Comparison of ENCODE assay signal across 8 mouse cellular contexts in genomic region chrX:74269736-74270061, GRCm38 (mm10). TPM values are rescaled to one million over a fixed set of nuclear protein-coding genes. Genes with fewer than 3 reads are reported as not detected.
DNase-seq lines count a peak whose midpoint lies in the region; ATAC-seq and TF ChIP-seq lines count a peak whose summit lies in the region.

No protein-coding gene starts in this region.

- TF ChIP-seq CTCF in bone marrow macrophage, adult 2 months (IDR thresholded peaks at IDR 0.05; ENCODE audit: low read depth, low read length): no peak

- H3K36me3 ChIP-seq in heart, embryonic 14.5 days (ENCODE audit: control insufficient read depth, insufficient read depth, low read length): peaks cover 17% of the 10 kb centered on the region
- peaks cover 7% of the 10 kb centered on the region; the same call in 1 of the 2 replicates for H3K36me3 ChIP-seq in hindbrain, embryonic 13.5 days
- H3K36me3 ChIP-seq in midbrain, embryonic 12.5 days: 0 out of 2 replicates have a peak, but pooled peaks cover 3% of the 10 kb centered on the region

- H3K4me3 ChIP-seq in heart, embryonic 14.5 days (ENCODE audit: control insufficient read depth in 1 of 2, insufficient read depth in 1 of 2, low read depth in 1 of 2, low read length in 2 of 2): peak overlapping the region; percentile 44 to 58
- peak overlapping the region; percentile 48 for H3K4me3 ChIP-seq in bone marrow macrophage, adult 2 months (ENCODE audit: insufficient read depth, low read length)
- H3K4me3 ChIP-seq in hindbrain, embryonic 13.5 days: peak overlapping the region; percentile 57
- peak overlapping the region; percentile 60 for H3K4me3 ChIP-seq in midbrain, embryonic 12.5 days

- H3K4me2 ChIP-seq in heart, embryonic 14.5 days (ENCODE audit: low read length): peak overlapping the region; percentile 67
- H3K4me2 ChIP-seq in hindbrain, embryonic 13.5 days: peak overlapping the region; percentile 54
- peak overlapping the region; percentile 49 for H3K4me2 ChIP-seq in midbrain, embryonic 12.5 days (replicated peaks)

- intact Hi-C loops in heart, postnatal 36 days (cut with DNase I): loop anchor here (2.0 kb wide), 1 partner anchor 15 kb away; the partner anchor contains the start of gene Emd

- TF ChIP-seq POLR2A in bone marrow macrophage, adult 2 months (IDR thresholded peaks at IDR 0.05; ENCODE audit: borderline replicate concordance, low read depth, low read length): no peak

- no peaks in the 10 kb centered on the region for H3K9me3 ChIP-seq in heart, embryonic 14.5 days (ENCODE audit: control insufficient read depth, low read length)
- no peaks in the 10 kb centered on the region for H3K9me3 ChIP-seq in hindbrain, embryonic 13.5 days
- no peaks in the 10 kb centered on the region for H3K9me3 ChIP-seq in midbrain, embryonic 12.5 days

- DNase-seq in heart, postnatal 36 days: no peak
- DNase-seq in thymus, postnatal 36 days: no peak
- DNase-seq in urinary bladder, adult 2 months (ENCODE audit: low spot score): no peak
- no peak for DNase-seq in c-Kit-positive CD71-positive TER-119-positive erythroid progenitor cells, embryonic 14.5 days (ENCODE audit: low spot score)

- 0 out of 2 replicates have a peak, but pooled peaks have one; percentile 1 for ATAC-seq in heart, embryonic 14.5 days (ENCODE audit: insufficient number of reproducible peaks, insufficient read depth, low FRiP score, low read depth)
- ATAC-seq in hindbrain, embryonic 13.5 days (ENCODE audit: low FRiP score): peak; percentile 43
- ATAC-seq in midbrain, embryonic 12.5 days (ENCODE audit: low FRiP score, low read depth): no peak

- 31% methylated on average over 3 of the region's 3 CpGs for WGBS in heart, embryonic 14.5 days
- 20% methylated on average over 3 of the region's 3 CpGs for WGBS in hindbrain, embryonic 13.5 days
- 32% methylated on average over 3 of the region's 3 CpGs for WGBS in midbrain, embryonic 12.5 days

- no peaks in the 10 kb centered on the region; a peak in 1 of 4 replicates for H3K4me1 ChIP-seq in heart, embryonic 14.5 days (ENCODE audit: control insufficient read depth in 2 of 2, insufficient read depth in 2 of 2, low read length in 2 of 2)
- H3K4me1 ChIP-seq in bone marrow macrophage, adult 2 months (ENCODE audit: control insufficient read depth, insufficient read depth, low read length): peaks cover 5% of the 10 kb centered on the region
- peaks cover 10% of the 10 kb centered on the region for H3K4me1 ChIP-seq in hindbrain, embryonic 13.5 days (replicated peaks)
- 0 out of 2 replicates have a peak, but pooled peaks cover 6% of the 10 kb centered on the region for H3K4me1 ChIP-seq in midbrain, embryonic 12.5 days

- peak overlapping the region; percentile 94 to 99 for H3K27ac ChIP-seq in heart, embryonic 14.5 days (replicated peaks in 1 of 2; ENCODE audit: control insufficient read depth in 1 of 2, insufficient read depth in 1 of 2, low read depth in 2 of 2, low read length in 2 of 2)
- H3K27ac ChIP-seq in bone marrow macrophage, adult 2 months (ENCODE audit: insufficient read depth, low read depth, low read length): peak overlapping the region; percentile 86
- H3K27ac ChIP-seq in hindbrain, embryonic 13.5 days: peak overlapping the region; percentile 96
- H3K27ac ChIP-seq in midbrain, embryonic 12.5 days (replicated peaks): peak overlapping the region; percentile 92

- no peaks in the 10 kb centered on the region for H3K27me3 ChIP-seq in heart, embryonic 14.5 days (ENCODE audit: control insufficient read depth, insufficient read depth, low read length)
- no peaks in the 10 kb centered on the region for H3K27me3 ChIP-seq in hindbrain, embryonic 13.5 days
- no peaks in the 10 kb centered on the region for H3K27me3 ChIP-seq in midbrain, embryonic 12.5 days

- peak overlapping the region; percentile 74 for H3K9ac ChIP-seq in heart, embryonic 14.5 days (ENCODE audit: low read length)
- H3K9ac ChIP-seq in hindbrain, embryonic 13.5 days: peak overlapping the region; percentile 70
- peak overlapping the region; percentile 58; the same call in 1 of the 2 replicates for H3K9ac ChIP-seq in midbrain, embryonic 12.5 days (replicated peaks)

RNA-seq across cellular contexts. Expression of gene Rpl10, which starts 0.9 kb away (rescaled TPM):
- polyA plus RNA-seq in heart, embryonic 14.5 days (2014; fragmentation: Nextera tagmentation; extraction: Ambion mirVana): 455 and 540 TPM in 2 replicates
- 100 to 1,000 TPM; 178 to 213 TPM for total RNA-seq in heart, postnatal 36 days (2021)
- polyA plus RNA-seq in bone marrow macrophage, adult 2 months (2012; ENCODE audit: insufficient read depth, insufficient read length, missing spikeins): 136 and 172 TPM in 2 replicates
- 532 and 538 TPM in 2 replicates for polyA plus RNA-seq in hindbrain, embryonic 13.5 days (2015; fragmentation: Nextera tagmentation; extraction: Ambion mirVana)
- 521 and 544 TPM in 2 replicates for polyA plus RNA-seq in midbrain, embryonic 12.5 days (2016; fragmentation: Nextera tagmentation; extraction: Ambion mirVana)
- 2,380 and 2,941 TPM in 2 replicates for polyA plus RNA-seq in urinary bladder, adult 2 months (2012; rRNA removed)

RNA-seq across cellular contexts. Expression of gene Taz, which starts 12.0 kb away (rescaled TPM):
- polyA plus RNA-seq in heart, embryonic 14.5 days (2014; fragmentation: Nextera tagmentation; extraction: Ambion mirVana): 59.5 and 64.5 TPM in 2 replicates
- 10 to 100 TPM; 48.4 to 51.9 TPM for total RNA-seq in heart, postnatal 36 days (2021)
- 74.6 and 79.4 TPM in 2 replicates for polyA plus RNA-seq in bone marrow macrophage, adult 2 months (2012; ENCODE audit: insufficient read depth, insufficient read length, missing spikeins)
- polyA plus RNA-seq in hindbrain, embryonic 13.5 days (2015; fragmentation: Nextera tagmentation; extraction: Ambion mirVana): 86.8 and 91.5 TPM in 2 replicates
- polyA plus RNA-seq in midbrain, embryonic 12.5 days (2016; fragmentation: Nextera tagmentation; extraction: Ambion mirVana): 88.4 and 92.9 TPM in 2 replicates
- 106 and 145 TPM in 2 replicates for polyA plus RNA-seq in urinary bladder, adult 2 months (2012; rRNA removed)

RNA-seq across cellular contexts. Expression of gene Dnase1l1, which starts 12.4 kb away (rescaled TPM):
- 15.2 and 17.3 TPM in 2 replicates for polyA plus RNA-seq in heart, embryonic 14.5 days (2014; fragmentation: Nextera tagmentation; extraction: Ambion mirVana)
- 10 to 100 TPM; 16.1 to 20.6 TPM for total RNA-seq in heart, postnatal 36 days (2021)
- polyA plus RNA-seq in bone marrow macrophage, adult 2 months (2012; ENCODE audit: insufficient read depth, insufficient read length, missing spikeins): 274 and 292 TPM in 2 replicates
- polyA plus RNA-seq in hindbrain, embryonic 13.5 days (2015; fragmentation: Nextera tagmentation; extraction: Ambion mirVana): 3.6 and 5.2 TPM in 2 replicates
- polyA plus RNA-seq in midbrain, embryonic 12.5 days (2016; fragmentation: Nextera tagmentation; extraction: Ambion mirVana): 4.6 and 5.3 TPM in 2 replicates
- polyA plus RNA-seq in urinary bladder, adult 2 months (2012; rRNA removed): 36.1 and 44.7 TPM in 2 replicates

RNA-seq across cellular contexts. Expression of gene Emd, which starts 15.2 kb away (rescaled TPM):
- polyA plus RNA-seq in heart, embryonic 14.5 days (2014; fragmentation: Nextera tagmentation; extraction: Ambion mirVana): 13.9 and 17.8 TPM in 2 replicates
- total RNA-seq in heart, postnatal 36 days (2021): 10 to 100 TPM; 28.2 to 34.0 TPM
- polyA plus RNA-seq in bone marrow macrophage, adult 2 months (2012; ENCODE audit: insufficient read depth, insufficient read length, missing spikeins): 61.4 and 66.9 TPM in 2 replicates
- 16.9 and 18.3 TPM in 2 replicates for polyA plus RNA-seq in hindbrain, embryonic 13.5 days (2015; fragmentation: Nextera tagmentation; extraction: Ambion mirVana)
- polyA plus RNA-seq in midbrain, embryonic 12.5 days (2016; fragmentation: Nextera tagmentation; extraction: Ambion mirVana): 15.4 and 18.9 TPM in 2 replicates
- 92.6 and 98.0 TPM in 2 replicates for polyA plus RNA-seq in urinary bladder, adult 2 months (2012; rRNA removed)

RNA-seq across cellular contexts. Expression of gene Flna, which starts 20.1 kb away (rescaled TPM):
- polyA plus RNA-seq in heart, embryonic 14.5 days (2014; fragmentation: Nextera tagmentation; extraction: Ambion mirVana): 150 and 157 TPM in 2 replicates
- 10 to 100 TPM; 88.3 to 97.0 TPM for total RNA-seq in heart, postnatal 36 days (2021)
- 326 and 442 TPM in 2 replicates for polyA plus RNA-seq in bone marrow macrophage, adult 2 months (2012; ENCODE audit: insufficient read depth, insufficient read length, missing spikeins)
- 88.8 and 111 TPM in 2 replicates for polyA plus RNA-seq in hindbrain, embryonic 13.5 days (2015; fragmentation: Nextera tagmentation; extraction: Ambion mirVana)
- 210 and 233 TPM in 2 replicates for polyA plus RNA-seq in midbrain, embryonic 12.5 days (2016; fragmentation: Nextera tagmentation; extraction: Ambion mirVana)
- 5,313 and 5,579 TPM in 2 replicates for polyA plus RNA-seq in urinary bladder, adult 2 months (2012; rRNA removed)
